Mouse (Mus musculus): Measurements from ENCODE around the gene Slc30a10.

GRCm38 (mm10) chr1:185483356-185484057 is 28.9 kb downstream of the Slc30a10 start:
- no peak for TF ChIP-seq CTCF (IDR thresholded peaks at IDR 0.05)
- TF ChIP-seq EP300 (IDR thresholded peaks at IDR 0.05), result no peak
